Mouse (Mus musculus) liver, embryonic 16.5 days (tissue): ENCODE measurements around the gene Cdh12. TPM values are rescaled to one million over a fixed set of nuclear protein-coding genes. Genes with fewer than 3 reads are reported as not detected.
"Not testable (repeated sequence)": the region's sequence is repeated elsewhere in the genome, so short reads cannot be mapped to it uniquely, and the experiment has no call there.

Experiments used
- ATAC-seq: fragments of 200-750 bp; cut with Nextera tagmentation; 2 replicates; pipeline ENCODE4 v1.8.0; 2017; ENCODE audit warnings: low read depth, mild to moderate bottlenecking, moderate number of reproducible peaks, moderate library complexity
- H3K27ac ChIP-seq: fragments of 300-500 bp; sonication (generic); 2 replicates; pipeline ENCODE4 v1.5.1; 2014; ENCODE audit warnings: mild to moderate bottlenecking, low read length
- H3K27me3 ChIP-seq: fragments of 300-500 bp; sonication (generic); 2 replicates; pipeline ENCODE4 v1.6.1; 2014; ENCODE audit warnings: low read depth, low read length, mixed read lengths; ENCODE audit not compliant: control insufficient read depth, insufficient read depth
- H3K36me3 ChIP-seq: fragments of 300-500 bp; sonication (generic); 2 replicates; pipeline ENCODE4 v1.6.1; 2014; ENCODE audit warnings: mild to moderate bottlenecking; ENCODE audit not compliant: control insufficient read depth, insufficient read depth
- H3K4me1 ChIP-seq: fragments of 300-500 bp; sonication (generic); 2 replicates; pipeline ENCODE4 v1.6.1; 2014; ENCODE audit warnings: low read depth, low read length, mixed read lengths; ENCODE audit not compliant: control insufficient read depth
- H3K4me2 ChIP-seq: fragments of 300-500 bp; sonication (generic); 2 replicates; pipeline ENCODE4 v1.6.1; 2014; ENCODE audit warnings: low read depth, low read length, mixed read lengths
- H3K4me3 ChIP-seq: fragments of 300-500 bp; sonication (generic); 2 replicates; pipeline ENCODE4 v1.5.1; 2014; ENCODE audit warnings: low read depth, mild to moderate bottlenecking, low read length
- H3K9ac ChIP-seq: fragments of 300-500 bp; sonication (generic); 2 replicates; pipeline ENCODE4 v1.6.1; 2014; ENCODE audit warnings: low read depth, low read length
- H3K9me3 ChIP-seq: fragments of 300-500 bp; sonication (generic); replicated peaks from 2 replicates; pipeline ENCODE4 v1.6.1; 2016; ENCODE audit warnings: low read length; ENCODE audit not compliant: control insufficient read depth
- WGBS: fragments of 180-500 bp; shearing (Covaris S2); extraction: QIAGEN DNeasy Blood & Tissue Kit; methylation state at CpG from one replicate; pipeline ENCODE4 v1.1.7; 2014; ENCODE audit not compliant: insufficient replicate concordance; 5-methylcytosine and 5-hydroxymethylcytosine counted together
- polyA plus RNA-seq: library from polyadenylated mRNA; unstranded; fragments of >200 nt; fragmentation: Nextera tagmentation; extraction: Ambion mirVana; gene quantifications from 2 replicates; pipeline ENCODE4 v1.2.1, GENCODE M21; 2015

The Cdh12 gene
- polyA plus RNA-seq, 1 experiment from 2014 or later: not detected

- H3K9ac ChIP-seq: no peak overlapping the region
- H3K9me3 ChIP-seq: no peaks in the 10 kb centered on the region
- H3K4me1 ChIP-seq: no peaks in the 10 kb centered on the region
- H3K4me2 ChIP-seq: no peak overlapping the region
- 71% methylated on average over 4 of the region's 4 CpGs for WGBS
- H3K36me3 ChIP-seq: no peaks in the 10 kb centered on the region
- no peaks in the 10 kb centered on the region for H3K27me3 ChIP-seq
- no peak overlapping the region for H3K27ac ChIP-seq
- no peak for ATAC-seq
- no peak overlapping the region for H3K4me3 ChIP-seq
These were observed 121.9 kb downstream of the Cdh12 start for GRCm38 (mm10) chr15:20571012-20571411.

GRCm38 (mm10) chr15:20582567-20583075, 133.6 kb downstream of the Cdh12 start:
- Histone ChIP-seq H3K4me3 (no peak overlapping the region), H3K4me2 (no peak overlapping the region), H3K9me3 (no peaks in the 10 kb centered on the region), H3K36me3 (no peaks in the 10 kb centered on the region), H3K27ac (no peak overlapping the region), H3K9ac (no peak overlapping the region), H3K27me3 (no peaks in the 10 kb centered on the region), H3K4me1 (no peaks in the 10 kb centered on the region)
- WGBS: 53% methylated on average over 5 of the region's 5 CpGs
- no peak for ATAC-seq

GRCm38 (mm10) chr15:20591599-20591998, 142.5 kb downstream of the Cdh12 start:
- no peaks in the 10 kb centered on the region for H3K36me3 ChIP-seq
- no peaks in the 10 kb centered on the region for H3K27me3 ChIP-seq
- no peak overlapping the region for H3K27ac ChIP-seq
- WGBS: 58% methylated on average over 5 of the region's 5 CpGs
- no peak overlapping the region for H3K4me3 ChIP-seq
- no peaks in the 10 kb centered on the region for H3K4me1 ChIP-seq
- H3K4me2 ChIP-seq: no peak overlapping the region
- ATAC-seq: no peak
- no peak overlapping the region for H3K9ac ChIP-seq
- H3K9me3 ChIP-seq: no peaks in the 10 kb centered on the region

- 58% methylated on average over 3 of the region's 3 CpGs for WGBS
- H3K27ac ChIP-seq: not testable (repeated sequence)
These were observed 156.7 kb downstream of the Cdh12 start for GRCm38 (mm10) chr15:20605751-20606150.

GRCm38 (mm10) chr15:20634593-20634992, 185.5 kb downstream of the Cdh12 start:
- WGBS: 62% methylated on average over 2 of the region's 2 CpGs
- ATAC-seq: no peak
- H3K27ac ChIP-seq: no peak overlapping the region
- H3K4me1 ChIP-seq: no peaks in the 10 kb centered on the region
- no peaks in the 10 kb centered on the region for H3K9me3 ChIP-seq
- H3K36me3 ChIP-seq: no peaks in the 10 kb centered on the region
- no peaks in the 10 kb centered on the region for H3K27me3 ChIP-seq
- H3K4me3 ChIP-seq: no peak overlapping the region
- H3K4me2 ChIP-seq: no peak overlapping the region
- no peak overlapping the region for H3K9ac ChIP-seq

More at GRCm38 (mm10) chr15:20605751-20606150, 156.7 kb downstream of the Cdh12 start:
- not testable (repeated sequence) for H3K27me3 ChIP-seq, H3K4me2 ChIP-seq, H3K4me3 ChIP-seq, H3K4me1 ChIP-seq, H3K9me3 ChIP-seq, H3K36me3 ChIP-seq, ATAC-seq, H3K9ac ChIP-seq

GRCm38 (mm10) chr15:20639155-20639554, 190.1 kb downstream of the Cdh12 start:
- Histone ChIP-seq H3K27me3 (no peaks in the 10 kb centered on the region), H3K4me1 (no peaks in the 10 kb centered on the region), H3K4me2 (no peak overlapping the region), H3K27ac (no peak overlapping the region), H3K9me3 (no peaks in the 10 kb centered on the region), H3K4me3 (no peak overlapping the region), H3K36me3 (no peaks in the 10 kb centered on the region), H3K9ac (no peak overlapping the region)
- 68% methylated on average over 2 of the region's 2 CpGs for WGBS
- ATAC-seq: no peak

DNA sequence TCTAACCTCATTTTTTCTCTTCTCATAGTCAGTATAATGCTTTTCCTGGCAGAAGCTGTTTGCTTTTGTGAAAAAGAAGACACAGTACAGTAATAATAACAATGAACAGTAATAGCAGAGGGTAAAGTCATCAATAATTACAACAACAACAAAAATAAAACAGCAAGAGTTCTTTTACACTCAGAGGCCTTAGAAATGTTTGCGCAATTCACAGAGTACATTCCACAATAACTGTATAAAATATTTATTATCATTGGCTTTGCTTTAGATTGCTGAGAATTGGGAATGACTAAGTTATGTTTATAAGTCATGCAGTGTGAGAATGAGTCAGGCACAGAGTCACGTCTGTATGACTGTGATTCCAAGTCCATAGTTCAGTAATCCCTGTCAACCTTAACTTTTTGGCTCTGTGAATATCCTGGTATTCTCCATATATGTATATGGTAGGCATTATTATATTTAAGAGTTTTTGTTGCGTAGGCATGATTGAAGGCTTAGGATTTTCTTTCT, 193.9 kb downstream of the Cdh12 start:
- H3K27me3 ChIP-seq: no peaks in the 10 kb centered on the region
- H3K4me1 ChIP-seq: no peaks in the 10 kb centered on the region
- H3K4me2 ChIP-seq: no peak overlapping the region
- ATAC-seq: no peak
- no peak overlapping the region for H3K27ac ChIP-seq
- no peak overlapping the region for H3K9ac ChIP-seq
- H3K4me3 ChIP-seq: no peak overlapping the region
- no peaks in the 10 kb centered on the region for H3K9me3 ChIP-seq
- H3K36me3 ChIP-seq: no peaks in the 10 kb centered on the region
- 67% methylated on average over 3 of the region's 3 CpGs for WGBS

DNA sequence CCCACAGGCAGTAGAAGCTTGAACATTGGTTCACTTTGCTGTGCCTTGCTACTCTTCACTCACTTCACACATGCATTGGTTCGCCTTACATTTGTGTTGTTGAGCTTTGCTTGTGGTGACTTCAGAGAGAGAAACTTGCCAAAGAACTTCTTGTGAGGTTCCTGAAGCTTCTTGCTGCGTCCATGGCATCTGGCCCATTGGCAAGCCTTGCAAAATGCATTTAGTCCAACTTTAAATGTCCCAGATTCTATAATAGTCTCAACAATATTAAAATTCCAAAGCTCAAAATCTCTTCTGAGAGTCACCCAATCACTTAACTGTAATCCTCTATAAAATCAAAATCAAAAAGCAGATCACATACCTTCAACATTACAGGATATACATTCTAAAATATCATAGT, 211.2 kb downstream of the Cdh12 start:
- Histone ChIP-seq H3K4me1 (no peaks in the 10 kb centered on the region), H3K27me3 (no peaks in the 10 kb centered on the region), H3K4me2 (no peak overlapping the region), H3K9me3 (no peaks in the 10 kb centered on the region), H3K27ac (no peak overlapping the region), H3K4me3 (no peak overlapping the region), H3K9ac (no peak overlapping the region), H3K36me3 (no peaks in the 10 kb centered on the region)
- WGBS: 36% methylated on average over 2 of the region's 2 CpGs
- ATAC-seq: no peak

DNA sequence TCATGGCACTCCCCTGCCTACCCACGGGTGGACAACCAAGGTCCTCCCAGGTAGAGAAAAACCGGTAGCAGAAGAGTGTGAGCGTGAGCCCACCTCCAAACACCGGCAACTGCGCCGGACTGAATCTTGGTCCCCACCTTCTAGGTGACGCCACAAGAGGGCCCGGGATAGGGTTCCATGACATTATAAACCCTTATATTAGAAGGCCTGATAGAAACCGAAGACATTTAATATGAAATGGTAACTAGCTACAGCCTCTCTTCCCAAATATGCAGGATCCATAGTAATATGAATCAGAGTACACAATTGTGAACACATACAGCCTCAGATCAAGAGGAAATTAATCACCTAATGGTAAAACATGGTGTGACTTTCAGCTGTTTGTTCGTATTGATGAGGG, 217.6 kb downstream of the Cdh12 start, which contains the start of gene Acot10:
Gene Acot10, minus strand, starts transcription at position 101 of the 400 bp plus-strand sequence.
- no peak within 1 kb of the TSS for H3K27ac ChIP-seq
- no peak for ATAC-seq
- H3K4me3 ChIP-seq: no peak within 1 kb of the TSS
- WGBS: 73% methylated on average over 10 of the region's 10 CpGs
- no peaks in the 10 kb centered on the region for H3K4me1 ChIP-seq
- no peak within 1 kb of the TSS for H3K9ac ChIP-seq
- no peak within 1 kb of the TSS for H3K4me2 ChIP-seq
- no peaks in the 10 kb centered on the region for H3K27me3 ChIP-seq
- no peaks in the 10 kb centered on the region for H3K9me3 ChIP-seq
- no peaks in the 10 kb centered on the region for H3K36me3 ChIP-seq
